Mouse (Mus musculus): ENCODE results near the gene C1qtnf4. TPM values are rescaled to one million over a fixed set of nuclear protein-coding genes. Genes with fewer than 3 reads are reported as not detected.

Gene C1qtnf4
- polyA plus RNA-seq, 1 experiment, result not detected

DNA sequence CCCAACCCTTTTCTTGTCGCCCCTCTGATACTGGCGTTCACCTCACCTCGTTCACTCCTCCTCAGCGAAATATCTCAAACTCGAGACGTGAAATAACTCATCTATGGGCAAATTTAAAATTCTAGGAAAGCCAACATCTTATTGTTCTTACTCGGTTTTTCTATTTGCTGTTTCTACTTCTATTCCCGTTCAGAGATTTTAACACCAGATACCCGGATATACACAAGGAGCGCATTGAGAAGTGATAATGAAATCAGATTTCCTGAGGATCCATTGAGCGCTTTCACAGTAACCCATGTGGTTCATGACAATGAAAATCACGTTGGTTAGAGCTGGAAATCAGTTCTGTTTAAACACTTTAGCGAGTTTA lies 38.0 kb upstream of the C1qtnf4 start:
- no peak for TF ChIP-seq POLR2A (IDR thresholded peaks at IDR 0.05; ENCODE audit: borderline replicate concordance, control insufficient read depth, low read depth, low read length)
- no peak for TF ChIP-seq CTCF (IDR thresholded peaks at IDR 0.05; ENCODE audit: control insufficient read depth, insufficient read depth, low read length)

GRCm38 (mm10) chr2:90848331-90848730 lies 37.3 kb upstream of the C1qtnf4 start:
- Histone ChIP-seq H3K4me1 (ENCODE audit: control insufficient read depth, insufficient read depth, low read length) (no peaks in the 10 kb centered on the region), H3K27ac (ENCODE audit: control insufficient read depth, insufficient read depth, low read depth, low read length, poor library complexity) (no peak overlapping the region), H3K4me3 (replicated peaks; ENCODE audit: control insufficient read depth, low read depth, low read length) (no peak overlapping the region)
- TF ChIP-seq POLR2A (IDR thresholded peaks at IDR 0.05; ENCODE audit: borderline replicate concordance, control insufficient read depth, low read depth, low read length) (no peak), CTCF (IDR thresholded peaks at IDR 0.05; ENCODE audit: control insufficient read depth, insufficient read depth, low read length) (no peak)
- WGBS, result 77% methylated on average over 5 of the region's 5 CpGs

More for the DNA sequence above, 38.0 kb upstream of the C1qtnf4 start:
- under 1% methylated on average over 13 of the region's 13 CpGs for WGBS
- Histone ChIP-seq H3K4me1 (ENCODE audit: control insufficient read depth, insufficient read depth, low read length) (no peaks in the 10 kb centered on the region), H3K27ac (ENCODE audit: control insufficient read depth, insufficient read depth, low read depth, low read length, poor library complexity) (peak overlapping the region; percentile 74), H3K4me3 (replicated peaks; ENCODE audit: control insufficient read depth, low read depth, low read length) (peak overlapping the region; percentile 96)

DNA sequence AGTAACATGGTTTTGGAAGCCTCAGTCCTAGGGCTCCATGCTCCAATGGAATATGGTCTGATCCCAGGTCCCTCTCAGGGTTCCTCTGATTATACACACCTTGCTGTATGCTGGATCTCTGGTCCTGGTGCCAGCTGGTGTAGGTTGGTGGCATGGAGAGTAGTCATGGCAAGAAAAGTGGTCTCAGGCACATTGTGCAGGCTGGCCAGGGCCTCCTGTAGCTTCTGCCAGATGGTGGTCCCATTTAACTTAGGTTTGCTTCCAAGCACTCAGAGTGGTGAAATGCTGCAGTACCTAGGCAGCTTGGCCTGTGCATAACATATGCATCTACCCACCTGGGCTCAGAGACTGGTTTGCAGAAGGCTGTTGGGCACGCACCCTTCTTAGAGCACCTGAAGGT lies 35.3 kb upstream of the C1qtnf4 start:
- Histone ChIP-seq H3K4me3 (replicated peaks; ENCODE audit: control insufficient read depth, low read depth, low read length) (no peak overlapping the region), H3K27ac (ENCODE audit: control insufficient read depth, insufficient read depth, low read depth, low read length, poor library complexity) (no peak overlapping the region), H3K4me1 (ENCODE audit: control insufficient read depth, insufficient read depth, low read length) (no peaks in the 10 kb centered on the region)
- WGBS, result 88% methylated on average over 1 of the region's 1 CpGs
- no peak for TF ChIP-seq CTCF (IDR thresholded peaks at IDR 0.05; ENCODE audit: control insufficient read depth, insufficient read depth, low read length)
- TF ChIP-seq POLR2A (IDR thresholded peaks at IDR 0.05; ENCODE audit: borderline replicate concordance, control insufficient read depth, low read depth, low read length), result no peak

- WGBS, result 95% methylated on average over 2 of the region's 2 CpGs
- no peak overlapping the region for H3K4me3 ChIP-seq (replicated peaks; ENCODE audit: control insufficient read depth, low read depth, low read length)
- H3K4me1 ChIP-seq (ENCODE audit: control insufficient read depth, insufficient read depth, low read length), result no peaks in the 10 kb centered on the region
- no peak overlapping the region for H3K27ac ChIP-seq (ENCODE audit: control insufficient read depth, insufficient read depth, low read depth, low read length, poor library complexity)
- TF ChIP-seq CTCF (IDR thresholded peaks at IDR 0.05; ENCODE audit: control insufficient read depth, insufficient read depth, low read length) (no peak), POLR2A (IDR thresholded peaks at IDR 0.05; ENCODE audit: borderline replicate concordance, control insufficient read depth, low read depth, low read length) (no peak)
These were observed 24.2 kb upstream of the C1qtnf4 start for GRCm38 (mm10) chr2:90861486-90861885.

GRCm38 (mm10) chr2:90864184-90864583 lies 21.5 kb upstream of the C1qtnf4 start:
- no peak for TF ChIP-seq POLR2A (IDR thresholded peaks at IDR 0.05; ENCODE audit: borderline replicate concordance, control insufficient read depth, low read depth, low read length)
- Histone ChIP-seq H3K4me1 (ENCODE audit: control insufficient read depth, insufficient read depth, low read length) (no peaks in the 10 kb centered on the region), H3K27ac (ENCODE audit: control insufficient read depth, insufficient read depth, low read depth, low read length, poor library complexity) (no peak overlapping the region), H3K4me3 (replicated peaks; ENCODE audit: control insufficient read depth, low read depth, low read length) (no peak overlapping the region)

GRCm38 (mm10) chr2:90866524-90866923 lies 19.1 kb upstream of the C1qtnf4 start:
- no peaks in the 10 kb centered on the region; the same call in 1 of the 2 replicates for H3K4me1 ChIP-seq (ENCODE audit: control insufficient read depth, insufficient read depth, low read length)
- no peak overlapping the region for H3K4me3 ChIP-seq (replicated peaks; ENCODE audit: control insufficient read depth, low read depth, low read length)
- WGBS, result 27% methylated on average over 3 of the region's 3 CpGs
- H3K27ac ChIP-seq (ENCODE audit: control insufficient read depth, insufficient read depth, low read depth, low read length, poor library complexity), result no peak overlapping the region
- TF ChIP-seq POLR2A (IDR thresholded peaks at IDR 0.05; ENCODE audit: borderline replicate concordance, control insufficient read depth, low read depth, low read length) (no peak), CTCF (IDR thresholded peaks at IDR 0.05; ENCODE audit: control insufficient read depth, insufficient read depth, low read length) (peak; percentile 96)

DNA sequence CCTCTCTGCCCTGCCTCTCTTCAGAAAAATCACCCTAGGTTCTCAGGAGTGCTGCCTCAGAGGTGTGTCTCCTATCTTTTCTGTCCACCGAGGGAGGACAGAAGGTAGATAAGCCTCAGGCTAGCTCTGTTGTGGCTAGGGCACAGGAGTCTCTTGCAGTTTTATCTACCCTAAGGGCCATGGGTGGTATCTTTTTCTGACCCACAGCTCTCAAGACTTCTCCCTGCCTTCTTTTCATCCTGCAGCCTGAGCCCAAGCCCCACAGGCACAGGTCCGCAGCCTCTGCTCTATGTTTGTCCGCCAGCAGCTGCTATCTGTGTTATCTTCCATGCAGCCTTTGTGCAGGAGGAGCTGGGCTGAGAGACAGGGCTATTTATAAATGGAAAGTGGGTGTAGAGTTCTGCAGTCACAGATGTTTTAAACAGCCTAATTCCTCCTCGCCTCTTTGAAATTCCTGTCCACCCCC lies 15.5 kb upstream of the C1qtnf4 start:
- Histone ChIP-seq H3K4me1 (ENCODE audit: control insufficient read depth, insufficient read depth, low read length) (no peaks in the 10 kb centered on the region; the same call in 1 of the 2 replicates), H3K4me3 (replicated peaks; ENCODE audit: control insufficient read depth, low read depth, low read length) (no peak overlapping the region), H3K27ac (ENCODE audit: control insufficient read depth, insufficient read depth, low read depth, low read length, poor library complexity) (peak overlapping the region; percentile 56)
- WGBS, result 43% methylated on average over 4 of the region's 4 CpGs
- TF ChIP-seq CTCF (IDR thresholded peaks at IDR 0.05; ENCODE audit: control insufficient read depth, insufficient read depth, low read length) (no peak), POLR2A (IDR thresholded peaks at IDR 0.05; ENCODE audit: borderline replicate concordance, control insufficient read depth, low read depth, low read length) (no peak)

- H3K27ac ChIP-seq (ENCODE audit: control insufficient read depth, insufficient read depth, low read depth, low read length, poor library complexity), result no peak overlapping the region
- 60% methylated on average over 8 of the region's 8 CpGs for WGBS
- H3K4me1 ChIP-seq (ENCODE audit: control insufficient read depth, insufficient read depth, low read length), result no peaks in the 10 kb centered on the region; the same call in 1 of the 2 replicates
- no peak overlapping the region for H3K4me3 ChIP-seq (replicated peaks; ENCODE audit: control insufficient read depth, low read depth, low read length)
- TF ChIP-seq POLR2A (IDR thresholded peaks at IDR 0.05; ENCODE audit: borderline replicate concordance, control insufficient read depth, low read depth, low read length) (no peak), CTCF (IDR thresholded peaks at IDR 0.05; ENCODE audit: control insufficient read depth, insufficient read depth, low read length) (no peak)
These were observed 14.3 kb upstream of the C1qtnf4 start for GRCm38 (mm10) chr2:90871180-90871961.

Measured in bone marrow, adult 2 months (tissue).